Mouse (Mus musculus): ENCODE results near the gene Tepsin.

GRCm38 (mm10) chr11:120111033-120111432 lies 12.5 kb upstream of the Tepsin start:
- TF ChIP-seq GATA1 (IDR thresholded peaks at IDR 0.05; ENCODE audit: borderline replicate concordance, low read length) = no peak
- TF ChIP-seq FLI1 (IDR thresholded peaks at IDR 0.05; ENCODE audit: low read length) = no peak
